Mouse (Mus musculus) small intestine, adult 2 months (tissue): ENCODE data around the gene Myom1. TPM values are rescaled to one million over a fixed set of nuclear protein-coding genes. Genes with fewer than 3 reads are reported as not detected.
A peak's percentile ranks its signal among the peaks of the same experiment; 100 is the strongest.

ENCODE experiments used
- H3K27ac ChIP-seq: fragments of 200-500 bp; 2 replicates; pipeline ENCODE4 v1.5.1; 2012; ENCODE audit warnings: low read depth, low read length, control low read depth, inconsistent platforms; ENCODE audit not compliant: insufficient read depth
- H3K27me3 ChIP-seq: fragments of 200-500 bp; 2 replicates; pipeline ENCODE4 v1.6.1; 2012; ENCODE audit warnings: mild to moderate bottlenecking, moderate library complexity, low read length, inconsistent platforms; ENCODE audit not compliant: control insufficient read depth, insufficient read depth
- H3K36me3 ChIP-seq: fragments of 200-500 bp; 2 replicates; pipeline ENCODE4 v1.6.1; 2012; ENCODE audit warnings: mild to moderate bottlenecking, low read length, control low read depth, inconsistent platforms; ENCODE audit not compliant: control insufficient read depth, insufficient read depth
- H3K4me1 ChIP-seq: fragments of 200-500 bp; 2 replicates; pipeline ENCODE4 v1.6.1; 2012; ENCODE audit warnings: low read length, inconsistent platforms, mixed read lengths; ENCODE audit not compliant: control insufficient read depth, insufficient read depth, insufficient read length
- H3K4me3 ChIP-seq: fragments of 200-500 bp; 2 replicates; pipeline ENCODE4 v1.5.1; 2012; ENCODE audit warnings: low read depth, mild to moderate bottlenecking, control low read depth, inconsistent platforms, low read length, moderate library complexity
- CTCF ChIP-seq: fragments of 200-500 bp; IDR thresholded peaks from 2 replicates; pipeline ENCODE4 v1.5.1; 2012; ENCODE audit warnings: low read depth, mild to moderate bottlenecking, control low read depth, inconsistent platforms, low read length, moderate library complexity, mixed read lengths; ENCODE audit not compliant: insufficient replicate concordance, insufficient read length; ENCODE audit errors: extremely low read depth
- POLR2A ChIP-seq: fragments of 200-500 bp; IDR thresholded peaks from 2 replicates; pipeline ENCODE4 v1.6.1; 2012; ENCODE audit warnings: low read depth, mild to moderate bottlenecking, control low read depth, inconsistent platforms, low read length, moderate library complexity
- WGBS: fragments of 180-500 bp; shearing (Covaris S2); methylation state at CpG from one replicate; pipeline ENCODE4 v1.1.7; 2018; 5-methylcytosine and 5-hydroxymethylcytosine counted together
- polyA plus RNA-seq: library from polyadenylated mRNA; depleted of rRNA; stranded (reverse); fragments of >200 nt; gene quantifications from 2 replicates; pipeline ENCODE4 v1.2.3, GENCODE M21; 2012

Gene Myom1
- polyA plus RNA-seq, 1 experiment, result 3.1 TPM

GRCm38 (mm10) chr17:71001067-71001466 is 1.4 kb upstream of the Myom1 start:
- H3K4me3 ChIP-seq, result no peak overlapping the region
- peaks cover 7% of the 10 kb centered on the region for H3K36me3 ChIP-seq
- 2% methylated on average over 6 of the region's 6 CpGs for WGBS
- H3K4me1 ChIP-seq, result peaks cover 10% of the 10 kb centered on the region; the same call in 1 of the 2 replicates
- no peak overlapping the region; the same call in 1 of the 2 replicates for H3K27ac ChIP-seq
- no peaks in the 10 kb centered on the region for H3K27me3 ChIP-seq
- TF ChIP-seq CTCF (no peak), POLR2A (no peak)

- no peak for TF ChIP-seq CTCF
- TF ChIP-seq POLR2A, result no peak
- under 1% methylated on average over 43 of the region's 43 CpGs for WGBS
Measured at GRCm38 (mm10) chr17:71001699-71002080, 743 bp upstream of the Myom1 start.

GRCm38 (mm10) chr17:71002744-71003094 is 286 bp downstream of the Myom1 start, which contains the start of gene Myl12a:
Gene Myl12a (minus strand): TSS chr17:71002878.
- H3K4me1 ChIP-seq, result peaks cover 8% of the 10 kb centered on the region; the same call in 1 of the 2 replicates
- H3K27me3 ChIP-seq, result no peaks in the 10 kb centered on the region
- TF ChIP-seq CTCF, result no peak
- no peak for TF ChIP-seq POLR2A
- peak within 1 kb of the TSS; percentile 96 for H3K27ac ChIP-seq
- H3K36me3 ChIP-seq, result 0 out of 2 replicates have a peak, but pooled peaks cover 2% of the 10 kb centered on the region
- H3K4me3 ChIP-seq, result peak within 1 kb of the TSS; percentile 95
- 4% methylated on average over 14 of the region's 14 CpGs for WGBS

More at GRCm38 (mm10) chr17:71001699-71002080, 743 bp upstream of the Myom1 start:
- H3K36me3 ChIP-seq, result peaks cover 2% of the 10 kb centered on the region; the same call in 1 of the 2 replicates
- peaks cover 10% of the 10 kb centered on the region; the same call in 1 of the 2 replicates for H3K4me1 ChIP-seq
- H3K27me3 ChIP-seq, result no peaks in the 10 kb centered on the region
- H3K4me3 ChIP-seq, result peak overlapping the region; percentile 95
- peak overlapping the region; percentile 96 for H3K27ac ChIP-seq

- WGBS, result 29% methylated on average over 4 of the region's 4 CpGs
- 0 out of 2 replicates have a peak, but pooled peaks cover 2% of the 10 kb centered on the region for H3K36me3 ChIP-seq
- peaks cover 8% of the 10 kb centered on the region; the same call in 1 of the 2 replicates for H3K4me1 ChIP-seq
- TF ChIP-seq CTCF (no peak), POLR2A (no peak)
- H3K4me3 ChIP-seq, result no peak overlapping the region
- peak overlapping the region; percentile 84 for H3K27ac ChIP-seq
- no peaks in the 10 kb centered on the region for H3K27me3 ChIP-seq
Measured at GRCm38 (mm10) chr17:71003112-71003511, 679 bp downstream of the Myom1 start.

GRCm38 (mm10) chr17:71003721-71004120 is 1.3 kb downstream of the Myom1 start:
- WGBS, result 29% methylated on average over 2 of the region's 2 CpGs
- Histone ChIP-seq H3K36me3 (0 out of 2 replicates have a peak, but pooled peaks cover 2% of the 10 kb centered on the region), H3K27me3 (no peaks in the 10 kb centered on the region), H3K27ac (peak overlapping the region; percentile 84), H3K4me3 (no peak overlapping the region), H3K4me1 (peaks cover 8% of the 10 kb centered on the region; the same call in 1 of the 2 replicates)
- no peak for TF ChIP-seq POLR2A
- TF ChIP-seq CTCF, result no peak

GRCm38 (mm10) chr17:71004186-71004960 is 1.9 kb downstream of the Myom1 start:
- 0 out of 2 replicates have a peak, but pooled peaks cover 2% of the 10 kb centered on the region for H3K36me3 ChIP-seq
- H3K27me3 ChIP-seq, result no peaks in the 10 kb centered on the region
- H3K4me1 ChIP-seq, result peaks cover 8% of the 10 kb centered on the region; the same call in 1 of the 2 replicates
- no peak overlapping the region for H3K4me3 ChIP-seq
- 0 out of 2 replicates have a peak overlapping the region, but pooled peaks have one; percentile 84 for H3K27ac ChIP-seq
- TF ChIP-seq CTCF (no peak), POLR2A (no peak)
- 75% methylated on average over 10 of the region's 10 CpGs for WGBS

- no peak overlapping the region for H3K4me3 ChIP-seq
- H3K27ac ChIP-seq, result no peak overlapping the region
- WGBS, result 88% methylated on average over 5 of the region's 5 CpGs
- TF ChIP-seq POLR2A, result no peak
- H3K27me3 ChIP-seq, result no peaks in the 10 kb centered on the region
- H3K36me3 ChIP-seq, result no peaks in the 10 kb centered on the region
- peaks cover 8% of the 10 kb centered on the region; the same call in 1 of the 2 replicates for H3K4me1 ChIP-seq
Measured at GRCm38 (mm10) chr17:71006976-71007375, 4.5 kb downstream of the Myom1 start.
